Mouse (Mus musculus): ENCODE measurements at regions not wholly inside any gene's neighbourhood (a gene's known extent, or its start where the extent isn't known, plus 50 kb on each side); places are given as distances from the start of the nearest gene placed in this dataset.

GRCm38 (mm10) chr15:38569011-38569640 lies 1143.8 kb downstream of the 4930447A16Rik start:
- no peak for ATAC-seq
- H3K27me3 ChIP-seq (replicated peaks): peaks cover 69% of the 10 kb centered on the region
- H3K4me3 ChIP-seq: no peak overlapping the region
- H3K9me3 ChIP-seq (replicated peaks): peaks cover 3% of the 10 kb centered on the region
- no peak overlapping the region for H3K9ac ChIP-seq
- peaks cover 12% of the 10 kb centered on the region for H3K4me1 ChIP-seq
- no peak overlapping the region for H3K27ac ChIP-seq
- no peak overlapping the region for H3K4me2 ChIP-seq
- WGBS (ENCODE audit: insufficient replicate concordance): 70% methylated on average over 10 of the region's 10 CpGs
- no peaks in the 10 kb centered on the region for H3K36me3 ChIP-seq

GRCm38 (mm10) chr15:38570144-38570543 lies 1144.8 kb downstream of the 4930447A16Rik start:
- Histone ChIP-seq H3K9me3 (replicated peaks) (no peaks in the 10 kb centered on the region), H3K27me3 (replicated peaks) (peaks cover 72% of the 10 kb centered on the region), H3K4me2 (no peak overlapping the region), H3K36me3 (no peaks in the 10 kb centered on the region), H3K27ac (no peak overlapping the region), H3K9ac (no peak overlapping the region), H3K4me1 (peaks cover 12% of the 10 kb centered on the region), H3K4me3 (no peak overlapping the region)
- WGBS (ENCODE audit: insufficient replicate concordance): 75% methylated on average over 8 of the region's 8 CpGs
- ATAC-seq: no peak

GRCm38 (mm10) chr15:38570735-38571134 lies 1145.4 kb downstream of the 4930447A16Rik start:
- Histone ChIP-seq H3K4me3 (no peak overlapping the region), H3K9ac (no peak overlapping the region), H3K9me3 (replicated peaks) (no peaks in the 10 kb centered on the region), H3K4me2 (no peak overlapping the region), H3K4me1 (peaks cover 12% of the 10 kb centered on the region), H3K27me3 (replicated peaks) (peaks cover 66% of the 10 kb centered on the region), H3K36me3 (no peaks in the 10 kb centered on the region), H3K27ac (no peak overlapping the region)
- no peak for ATAC-seq
- 60% methylated on average over 8 of the region's 8 CpGs for WGBS (ENCODE audit: insufficient replicate concordance)

GRCm38 (mm10) chr15:38572652-38573051 lies 1147.3 kb downstream of the 4930447A16Rik start:
- Histone ChIP-seq H3K4me2 (no peak overlapping the region), H3K4me3 (no peak overlapping the region), H3K27ac (no peak overlapping the region), H3K36me3 (no peaks in the 10 kb centered on the region), H3K9ac (no peak overlapping the region), H3K27me3 (replicated peaks) (peaks cover 68% of the 10 kb centered on the region), H3K4me1 (peaks cover 3% of the 10 kb centered on the region), H3K9me3 (replicated peaks) (no peaks in the 10 kb centered on the region)
- no peak for ATAC-seq
- WGBS (ENCODE audit: insufficient replicate concordance): 47% methylated on average over 4 of the region's 4 CpGs

- no peak for ATAC-seq
- H3K9me3 ChIP-seq (replicated peaks): no peaks in the 10 kb centered on the region
- 57% methylated on average over 8 of the region's 8 CpGs for WGBS (ENCODE audit: insufficient replicate concordance)
- H3K36me3 ChIP-seq: no peaks in the 10 kb centered on the region
- H3K4me1 ChIP-seq: no peaks in the 10 kb centered on the region
- H3K27me3 ChIP-seq (replicated peaks): peaks cover 71% of the 10 kb centered on the region
- H3K4me3 ChIP-seq: no peak overlapping the region
- no peak overlapping the region for H3K9ac ChIP-seq
- no peak overlapping the region for H3K27ac ChIP-seq
- no peak overlapping the region for H3K4me2 ChIP-seq
Observed at GRCm38 (mm10) chr15:38574447-38574846, 1149.1 kb downstream of the 4930447A16Rik start.

- WGBS (ENCODE audit: insufficient replicate concordance): 64% methylated on average over 4 of the region's 4 CpGs
- no peak for ATAC-seq
Observed at GRCm38 (mm10) chr15:38575254-38575653, 1149.9 kb downstream of the 4930447A16Rik start.

GRCm38 (mm10) chr15:38577691-38578090 lies 1152.3 kb downstream of the 4930447A16Rik start:
- H3K9me3 ChIP-seq (replicated peaks): no peaks in the 10 kb centered on the region
- H3K9ac ChIP-seq: no peak overlapping the region
- H3K4me3 ChIP-seq: no peak overlapping the region
- no peak for ATAC-seq
- no peak overlapping the region for H3K4me2 ChIP-seq
- H3K36me3 ChIP-seq: no peaks in the 10 kb centered on the region
- no peak overlapping the region for H3K27ac ChIP-seq
- peaks cover 43% of the 10 kb centered on the region for H3K27me3 ChIP-seq (replicated peaks)
- WGBS (ENCODE audit: insufficient replicate concordance): 91% methylated on average over 4 of the region's 4 CpGs
- no peaks in the 10 kb centered on the region for H3K4me1 ChIP-seq

More at GRCm38 (mm10) chr15:38575254-38575653, 1149.9 kb downstream of the 4930447A16Rik start:
- Histone ChIP-seq H3K9ac (no peak overlapping the region), H3K4me2 (no peak overlapping the region), H3K4me3 (no peak overlapping the region), H3K36me3 (no peaks in the 10 kb centered on the region), H3K27me3 (replicated peaks) (peaks cover 63% of the 10 kb centered on the region), H3K4me1 (no peaks in the 10 kb centered on the region), H3K27ac (no peak overlapping the region), H3K9me3 (replicated peaks) (no peaks in the 10 kb centered on the region)

- 57% methylated on average over 4 of the region's 4 CpGs for WGBS (ENCODE audit: insufficient replicate concordance)
- Histone ChIP-seq H3K4me1 (no peaks in the 10 kb centered on the region), H3K4me3 (no peak overlapping the region), H3K27me3 (replicated peaks) (peaks cover 35% of the 10 kb centered on the region), H3K4me2 (no peak overlapping the region), H3K9me3 (replicated peaks) (no peaks in the 10 kb centered on the region), H3K9ac (no peak overlapping the region), H3K36me3 (no peaks in the 10 kb centered on the region), H3K27ac (no peak overlapping the region)
- no peak for ATAC-seq
Observed at GRCm38 (mm10) chr15:38579481-38579880, 1154.1 kb downstream of the 4930447A16Rik start.

GRCm38 (mm10) chr15:38583500-38583899 lies 1158.1 kb downstream of the 4930447A16Rik start:
- no peaks in the 10 kb centered on the region for H3K9me3 ChIP-seq (replicated peaks)
- H3K4me3 ChIP-seq: no peak overlapping the region
- no peak overlapping the region for H3K27ac ChIP-seq
- 62% methylated on average over 5 of the region's 5 CpGs for WGBS (ENCODE audit: insufficient replicate concordance)
- no peak overlapping the region for H3K9ac ChIP-seq
- no peak overlapping the region for H3K4me2 ChIP-seq
- H3K27me3 ChIP-seq (replicated peaks): peaks cover 43% of the 10 kb centered on the region
- no peak for ATAC-seq
- H3K36me3 ChIP-seq: no peaks in the 10 kb centered on the region
- no peaks in the 10 kb centered on the region for H3K4me1 ChIP-seq

GRCm38 (mm10) chr15:38584425-38584824 lies 1159.1 kb downstream of the 4930447A16Rik start:
- WGBS (ENCODE audit: insufficient replicate concordance): 65% methylated on average over 6 of the region's 6 CpGs
- Histone ChIP-seq H3K27ac (no peak overlapping the region), H3K4me3 (no peak overlapping the region), H3K36me3 (no peaks in the 10 kb centered on the region), H3K4me2 (no peak overlapping the region), H3K9me3 (replicated peaks) (no peaks in the 10 kb centered on the region), H3K27me3 (replicated peaks) (peaks cover 38% of the 10 kb centered on the region), H3K9ac (no peak overlapping the region), H3K4me1 (no peaks in the 10 kb centered on the region)
- ATAC-seq: no peak

GRCm38 (mm10) chr15:38585610-38586009 lies 1160.3 kb downstream of the 4930447A16Rik start:
- 70% methylated on average over 4 of the region's 4 CpGs for WGBS (ENCODE audit: insufficient replicate concordance)
- Histone ChIP-seq H3K4me1 (no peaks in the 10 kb centered on the region), H3K9ac (no peak overlapping the region), H3K9me3 (replicated peaks) (no peaks in the 10 kb centered on the region), H3K27me3 (replicated peaks) (peaks cover 38% of the 10 kb centered on the region), H3K36me3 (no peaks in the 10 kb centered on the region), H3K27ac (no peak overlapping the region), H3K4me2 (no peak overlapping the region), H3K4me3 (no peak overlapping the region)
- no peak for ATAC-seq

- H3K36me3 ChIP-seq: no peaks in the 10 kb centered on the region
- WGBS (ENCODE audit: insufficient replicate concordance): 72% methylated on average over 10 of the region's 10 CpGs
- no peak overlapping the region for H3K4me3 ChIP-seq
- no peaks in the 10 kb centered on the region for H3K4me1 ChIP-seq
- no peaks in the 10 kb centered on the region for H3K9me3 ChIP-seq (replicated peaks)
- no peak overlapping the region for H3K9ac ChIP-seq
- H3K4me2 ChIP-seq: no peak overlapping the region
- H3K27ac ChIP-seq: no peak overlapping the region
- peaks cover 46% of the 10 kb centered on the region for H3K27me3 ChIP-seq (replicated peaks)
- no peak for ATAC-seq
Observed at GRCm38 (mm10) chr15:38586594-38586993, 1161.2 kb downstream of the 4930447A16Rik start.

- H3K4me1 ChIP-seq: no peaks in the 10 kb centered on the region
- no peak for ATAC-seq
- no peaks in the 10 kb centered on the region for H3K9me3 ChIP-seq (replicated peaks)
- WGBS (ENCODE audit: insufficient replicate concordance): 52% methylated on average over 5 of the region's 5 CpGs
- no peak overlapping the region for H3K4me3 ChIP-seq
- H3K27me3 ChIP-seq (replicated peaks): peaks cover 39% of the 10 kb centered on the region
- H3K27ac ChIP-seq: no peak overlapping the region
- H3K9ac ChIP-seq: no peak overlapping the region
- H3K36me3 ChIP-seq: no peaks in the 10 kb centered on the region
- no peak overlapping the region for H3K4me2 ChIP-seq
Observed at GRCm38 (mm10) chr15:38588268-38588667, 1162.9 kb downstream of the 4930447A16Rik start.
